Mouse (Mus musculus) midbrain, embryonic 16.5 days (tissue): ENCODE data around the gene Gm20696. TPM values are rescaled to one million over a fixed set of nuclear protein-coding genes. Genes with fewer than 3 reads are reported as not detected.

Experiments
- ATAC-seq: fragments of 200-750 bp; cut with Nextera tagmentation; 2 replicates; pipeline ENCODE4 v1.8.0; 2017; ENCODE audit warnings: moderate TSS enrichment
- H3K27ac ChIP-seq: fragments of 300-500 bp; sonication (generic); 2 replicates; pipeline ENCODE4 v1.5.1; 2014; ENCODE audit warnings: mild to moderate bottlenecking, low read length, mixed read lengths
- H3K27me3 ChIP-seq: fragments of 300-500 bp; sonication (generic); 2 replicates; pipeline ENCODE4 v1.6.1; 2014; ENCODE audit warnings: low read depth, low read length, mixed read lengths; ENCODE audit not compliant: control insufficient read depth, insufficient read depth
- H3K36me3 ChIP-seq: fragments of 300-500 bp; sonication (generic); 2 replicates; pipeline ENCODE4 v1.6.1; 2014; ENCODE audit warnings: mild to moderate bottlenecking, low read length, moderate library complexity, mixed read lengths; ENCODE audit not compliant: control insufficient read depth, insufficient read depth
- H3K4me1 ChIP-seq: fragments of 300-500 bp; sonication (generic); 2 replicates; pipeline ENCODE4 v1.6.1; 2014; ENCODE audit warnings: mild to moderate bottlenecking, low read length, mixed read lengths; ENCODE audit not compliant: control insufficient read depth, insufficient read depth
- H3K4me2 ChIP-seq: fragments of 300-500 bp; sonication (generic); 2 replicates; pipeline ENCODE4 v1.6.1; 2014; ENCODE audit warnings: mild to moderate bottlenecking, low read length, mixed read lengths
- H3K4me3 ChIP-seq: fragments of 300-500 bp; sonication (generic); 2 replicates; pipeline ENCODE4 v1.5.1; 2014; ENCODE audit warnings: low read depth, mild to moderate bottlenecking, low read length, moderate library complexity, mixed read lengths
- H3K9ac ChIP-seq: fragments of 300-500 bp; sonication (generic); 2 replicates; pipeline ENCODE4 v1.6.1; 2014; ENCODE audit warnings: low read depth, low read length, mixed read lengths
- H3K9me3 ChIP-seq: fragments of 300-500 bp; sonication (generic); replicated peaks from 2 replicates; pipeline ENCODE4 v1.6.1; 2014; ENCODE audit warnings: mild to moderate bottlenecking, low read length, mixed read lengths; ENCODE audit not compliant: control insufficient read depth, poor library complexity, severe bottlenecking
- WGBS: fragments of 180-500 bp; shearing (Covaris S2); extraction: QIAGEN DNeasy Blood & Tissue Kit; methylation state at CpG from one replicate; pipeline ENCODE4 v1.1.7; 2014; 5-methylcytosine and 5-hydroxymethylcytosine counted together
- polyA plus RNA-seq: library from polyadenylated mRNA; unstranded; fragments of >200 nt; fragmentation: Nextera tagmentation; extraction: Ambion mirVana; gene quantifications from 2 replicates; pipeline ENCODE4 v1.2.1, GENCODE M21; 2015

The Gm20696 gene
- polyA plus RNA-seq, 1 experiment from 2014 or later = 2.4 TPM

DNA sequence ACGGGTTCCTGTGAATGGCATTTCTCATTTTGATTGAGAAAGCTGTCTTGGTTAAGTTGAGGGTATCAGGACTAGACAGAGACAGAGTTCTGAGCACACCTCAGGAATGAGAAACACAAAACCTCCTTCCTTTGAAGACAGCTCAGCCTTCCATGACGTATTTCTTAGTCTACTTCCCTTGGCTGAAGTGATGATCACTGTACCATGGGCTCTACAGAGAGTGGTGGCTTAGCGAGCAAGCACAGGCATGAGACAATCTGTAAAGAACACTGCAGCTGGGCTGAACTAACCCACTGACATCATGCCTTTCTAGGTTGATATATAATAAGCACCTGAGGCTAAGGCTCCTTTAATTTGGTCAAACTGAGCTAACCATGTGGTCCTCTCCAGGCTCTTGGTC, 316.0 kb downstream of the Gm20696 start:
- Histone ChIP-seq H3K36me3 (no peaks in the 10 kb centered on the region), H3K4me2 (no peak overlapping the region), H3K27ac (no peak overlapping the region), H3K4me1 (no peaks in the 10 kb centered on the region), H3K9me3 (no peaks in the 10 kb centered on the region), H3K4me3 (no peak overlapping the region), H3K27me3 (no peaks in the 10 kb centered on the region), H3K9ac (no peak overlapping the region)
- whole genome bisulfite sequencing = 90% methylated on average over 3 of the region's 3 CpGs
- ATAC-seq = no peak

GRCm38 (mm10) chr6:99350156-99350555, 316.4 kb downstream of the Gm20696 start:
- no peaks in the 10 kb centered on the region for H3K4me1 ChIP-seq
- no peak overlapping the region for H3K27ac ChIP-seq
- no peaks in the 10 kb centered on the region for H3K36me3 ChIP-seq
- H3K4me2 ChIP-seq = no peak overlapping the region
- no peaks in the 10 kb centered on the region for H3K9me3 ChIP-seq
- H3K27me3 ChIP-seq = no peaks in the 10 kb centered on the region
- H3K4me3 ChIP-seq = no peak overlapping the region
- WGBS = 91% methylated on average over 5 of the region's 5 CpGs
- no peak overlapping the region for H3K9ac ChIP-seq
- ATAC-seq = no peak

- no peak overlapping the region for H3K9ac ChIP-seq
- ATAC-seq = no peak
- no peak overlapping the region for H3K27ac ChIP-seq
Observed at GRCm38 (mm10) chr6:99347836-99348235, 318.8 kb downstream of the Gm20696 start.

DNA sequence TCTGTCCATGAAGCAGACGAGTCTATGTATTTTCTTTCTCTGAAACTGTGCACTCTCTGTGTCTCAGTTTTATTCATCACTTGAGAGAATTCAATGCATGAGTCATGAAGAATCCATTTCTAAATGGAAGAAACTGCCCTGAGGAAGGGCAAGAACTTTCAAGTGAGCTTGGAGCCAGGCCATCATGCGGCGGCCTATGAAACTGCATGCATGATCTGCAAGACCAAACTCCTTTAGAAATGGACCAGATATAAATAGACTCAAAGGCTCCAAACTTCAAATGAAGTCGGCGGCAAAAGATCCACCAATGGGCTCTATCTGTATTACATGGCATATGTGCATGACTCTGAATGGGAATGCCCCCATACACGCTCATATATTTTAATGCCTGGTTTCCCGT, 321.6 kb downstream of the Gm20696 start:
- Histone ChIP-seq H3K27me3 (no peaks in the 10 kb centered on the region), H3K36me3 (no peaks in the 10 kb centered on the region), H3K4me2 (no peak overlapping the region), H3K9me3 (no peaks in the 10 kb centered on the region), H3K27ac (no peak overlapping the region), H3K4me3 (no peak overlapping the region), H3K4me1 (no peaks in the 10 kb centered on the region), H3K9ac (no peak overlapping the region)
- WGBS = 97% methylated on average over 7 of the region's 7 CpGs
- ATAC-seq = no peak

More at GRCm38 (mm10) chr6:99347836-99348235, 318.8 kb downstream of the Gm20696 start:
- Histone ChIP-seq H3K4me2 (no peak overlapping the region), H3K4me1 (no peaks in the 10 kb centered on the region), H3K36me3 (no peaks in the 10 kb centered on the region), H3K4me3 (no peak overlapping the region), H3K27me3 (no peaks in the 10 kb centered on the region), H3K9me3 (no peaks in the 10 kb centered on the region)
- WGBS = 51% methylated on average over 10 of the region's 10 CpGs

DNA sequence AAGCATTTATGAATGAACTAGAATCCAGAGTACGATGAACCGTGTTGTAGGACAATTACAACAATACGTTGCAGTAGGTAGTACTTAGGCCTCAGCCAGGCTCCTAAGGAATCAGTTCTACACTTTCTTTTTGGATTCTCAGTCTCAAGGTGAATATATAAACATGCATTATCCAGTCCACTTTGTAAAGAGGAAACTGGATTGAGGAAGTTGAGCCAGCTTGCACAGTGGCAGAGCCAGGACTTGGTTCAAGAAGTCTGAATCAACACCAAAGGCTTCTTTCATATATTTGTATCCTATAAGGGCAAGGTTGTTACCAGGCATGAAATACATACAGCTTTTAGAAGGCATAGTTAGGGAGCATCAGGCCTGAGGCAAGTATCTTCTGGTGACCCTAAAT, 322.2 kb downstream of the Gm20696 start:
- Histone ChIP-seq H3K27me3 (no peaks in the 10 kb centered on the region), H3K9ac (no peak overlapping the region), H3K9me3 (no peaks in the 10 kb centered on the region), H3K4me1 (peaks cover 3% of the 10 kb centered on the region), H3K4me3 (no peak overlapping the region), H3K4me2 (no peak overlapping the region), H3K36me3 (no peaks in the 10 kb centered on the region), H3K27ac (no peak overlapping the region)
- ATAC-seq = no peak
- 92% methylated on average over 3 of the region's 3 CpGs for WGBS

DNA sequence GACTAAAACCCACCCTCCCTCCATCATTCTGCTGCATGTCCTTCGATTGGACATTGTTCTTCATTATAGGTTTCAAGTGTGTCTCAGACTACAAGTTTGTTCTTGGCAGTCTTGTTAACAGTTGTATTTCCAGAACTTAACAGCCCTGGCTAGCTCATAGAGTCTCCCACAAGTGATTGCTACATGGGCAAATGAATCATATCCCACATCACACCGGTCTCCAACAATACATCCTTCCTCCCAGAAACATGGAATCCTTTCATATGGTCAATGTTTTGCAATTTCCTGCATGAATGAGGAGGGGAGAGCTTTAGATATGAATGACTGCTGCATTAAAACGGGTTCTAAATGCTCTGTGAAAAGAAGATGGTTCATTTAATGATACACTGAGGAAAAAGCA, 322.8 kb downstream of the Gm20696 start:
- Histone ChIP-seq H3K4me3 (no peak overlapping the region), H3K9me3 (no peaks in the 10 kb centered on the region), H3K9ac (no peak overlapping the region), H3K27me3 (no peaks in the 10 kb centered on the region), H3K27ac (no peak overlapping the region), H3K4me1 (peaks cover 5% of the 10 kb centered on the region), H3K4me2 (no peak overlapping the region), H3K36me3 (no peaks in the 10 kb centered on the region)
- 85% methylated on average over 3 of the region's 3 CpGs for WGBS
- ATAC-seq = no peak

- no peaks in the 10 kb centered on the region for H3K27me3 ChIP-seq
- no peak overlapping the region for H3K4me2 ChIP-seq
- ATAC-seq = no peak
- no peak overlapping the region for H3K27ac ChIP-seq
- H3K9me3 ChIP-seq = no peaks in the 10 kb centered on the region
- H3K36me3 ChIP-seq = no peaks in the 10 kb centered on the region
- H3K9ac ChIP-seq = no peak overlapping the region
- H3K4me3 ChIP-seq = no peak overlapping the region
- 98% methylated on average over 3 of the region's 3 CpGs for WGBS
- peaks cover 5% of the 10 kb centered on the region for H3K4me1 ChIP-seq
Observed at GRCm38 (mm10) chr6:99342416-99342815, 324.2 kb downstream of the Gm20696 start.

DNA sequence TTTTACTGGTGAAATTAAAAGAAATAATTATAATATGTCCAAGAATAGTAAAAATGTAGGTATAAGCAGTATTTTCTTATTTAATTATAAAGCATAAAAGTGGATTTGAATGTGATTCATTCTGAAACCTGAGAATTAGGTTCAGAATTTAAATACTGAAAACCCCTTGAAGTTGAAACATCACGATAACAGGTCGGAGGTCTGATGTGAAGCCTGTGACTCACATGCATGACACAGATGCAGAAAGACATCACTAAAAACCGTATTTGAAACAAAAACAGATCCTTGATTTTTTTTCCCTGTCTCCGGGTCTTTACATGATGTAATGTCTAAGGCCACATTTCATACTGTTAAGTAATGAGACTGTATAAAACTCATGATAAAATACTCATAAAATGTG, 325.7 kb downstream of the Gm20696 start:
- H3K27ac ChIP-seq = no peak overlapping the region
- no peak for ATAC-seq
- H3K9me3 ChIP-seq = no peaks in the 10 kb centered on the region
- no peaks in the 10 kb centered on the region for H3K27me3 ChIP-seq
- no peak overlapping the region for H3K4me2 ChIP-seq
- H3K9ac ChIP-seq = no peak overlapping the region
- H3K4me3 ChIP-seq = no peak overlapping the region
- peaks cover 5% of the 10 kb centered on the region for H3K4me1 ChIP-seq
- 80% methylated on average over 4 of the region's 4 CpGs for WGBS
- no peaks in the 10 kb centered on the region for H3K36me3 ChIP-seq

GRCm38 (mm10) chr6:99339986-99340721, 326.4 kb downstream of the Gm20696 start:
- no peak for ATAC-seq
- H3K27ac ChIP-seq = no peak overlapping the region
- no peak overlapping the region for H3K4me3 ChIP-seq
- no peaks in the 10 kb centered on the region for H3K9me3 ChIP-seq
- H3K27me3 ChIP-seq = no peaks in the 10 kb centered on the region
- 83% methylated on average over 10 of the region's 10 CpGs for WGBS
- H3K4me2 ChIP-seq = no peak overlapping the region
- no peak overlapping the region for H3K9ac ChIP-seq
- peaks cover 5% of the 10 kb centered on the region for H3K4me1 ChIP-seq
- no peaks in the 10 kb centered on the region for H3K36me3 ChIP-seq
